Mouse (Mus musculus): Measurements from ENCODE around the gene Gm20479.

Gene Gm20479

DNA sequence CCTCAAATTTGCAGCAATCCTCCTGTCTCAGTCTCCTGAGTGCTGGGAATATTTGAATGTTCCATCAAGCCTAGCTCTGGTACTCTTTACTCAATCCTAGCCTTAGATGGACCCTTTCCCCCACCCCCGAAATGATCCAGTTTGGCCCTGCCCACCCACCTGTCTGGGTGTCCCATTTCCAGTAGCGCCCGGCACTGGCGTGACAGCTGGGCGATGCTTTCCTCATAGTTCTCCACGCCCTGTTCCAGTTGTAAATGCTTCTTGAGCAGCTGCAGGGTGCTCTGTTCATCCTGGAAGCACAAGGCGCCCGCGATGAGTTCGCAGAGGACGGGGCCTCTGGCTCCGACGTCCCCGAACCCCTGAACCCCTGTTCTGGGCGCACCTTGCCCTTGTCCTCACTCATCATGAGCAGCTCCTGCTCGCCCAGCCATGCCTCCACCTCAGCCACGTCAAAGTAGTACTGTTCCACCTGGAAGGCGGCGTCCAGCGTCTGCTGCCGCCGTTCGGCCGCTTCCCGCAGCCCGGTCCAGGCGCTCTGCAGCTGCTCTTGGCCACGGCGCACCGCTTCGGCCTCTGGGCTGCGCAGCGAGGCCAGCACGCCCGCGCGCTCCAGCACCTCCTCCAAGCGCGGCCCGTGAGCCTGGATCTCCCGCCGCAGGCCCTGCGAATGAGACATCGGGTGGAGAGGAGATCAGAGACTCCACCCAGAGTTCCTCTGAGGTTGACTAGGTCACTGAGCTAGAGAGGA lies 14.7 kb upstream of the Gm20479 start:
- in situ Hi-C loops (cut with MboI; ENCODE audit: unreplicated experiment in 2 of 2): no loop called here

DNA sequence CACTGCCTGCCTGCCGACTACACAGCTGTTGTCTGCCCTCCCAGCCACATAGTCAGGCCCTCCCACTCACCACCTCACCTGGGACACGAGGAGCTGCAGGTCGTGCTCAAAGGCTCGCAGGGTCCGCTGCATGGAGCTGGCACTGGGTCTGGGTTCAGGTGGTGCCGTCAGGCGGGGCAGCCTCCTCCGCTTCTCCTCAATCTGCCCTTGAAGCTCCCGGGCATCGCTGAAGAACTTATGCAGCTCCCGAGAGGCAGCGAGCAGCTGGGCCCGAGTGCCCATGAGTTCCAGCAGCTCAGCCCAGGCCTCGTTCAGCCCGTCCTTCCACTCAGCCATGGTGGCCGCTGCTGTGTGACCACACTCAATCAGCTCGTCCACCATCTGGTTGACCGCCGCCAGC lies 11.9 kb upstream of the Gm20479 start:
- in situ Hi-C loops (cut with MboI; ENCODE audit: unreplicated experiment in 2 of 2): no loop called here

DNA sequence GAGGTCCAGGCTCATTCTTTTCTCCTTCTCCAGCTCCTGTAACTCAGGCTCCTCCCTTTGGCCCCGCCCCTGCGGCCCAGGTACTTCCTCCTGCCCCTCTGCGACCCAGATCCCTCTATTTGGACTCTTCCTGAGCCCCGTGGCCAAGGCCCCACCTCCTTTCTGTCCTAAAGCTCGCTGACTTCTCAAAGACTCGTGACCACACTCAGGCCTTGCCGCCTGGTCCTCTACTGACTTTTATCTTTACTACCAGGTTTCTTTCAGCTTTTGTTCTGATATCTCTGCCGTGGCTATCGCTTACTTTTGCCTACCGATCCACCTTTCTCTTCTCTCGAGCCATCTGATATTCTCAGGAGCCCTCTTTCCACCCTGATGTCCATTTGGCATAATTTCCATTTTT lies 10.8 kb upstream of the Gm20479 start:
- in situ Hi-C loops (cut with MboI; ENCODE audit: unreplicated experiment in 2 of 2): no loop called here

DNA sequence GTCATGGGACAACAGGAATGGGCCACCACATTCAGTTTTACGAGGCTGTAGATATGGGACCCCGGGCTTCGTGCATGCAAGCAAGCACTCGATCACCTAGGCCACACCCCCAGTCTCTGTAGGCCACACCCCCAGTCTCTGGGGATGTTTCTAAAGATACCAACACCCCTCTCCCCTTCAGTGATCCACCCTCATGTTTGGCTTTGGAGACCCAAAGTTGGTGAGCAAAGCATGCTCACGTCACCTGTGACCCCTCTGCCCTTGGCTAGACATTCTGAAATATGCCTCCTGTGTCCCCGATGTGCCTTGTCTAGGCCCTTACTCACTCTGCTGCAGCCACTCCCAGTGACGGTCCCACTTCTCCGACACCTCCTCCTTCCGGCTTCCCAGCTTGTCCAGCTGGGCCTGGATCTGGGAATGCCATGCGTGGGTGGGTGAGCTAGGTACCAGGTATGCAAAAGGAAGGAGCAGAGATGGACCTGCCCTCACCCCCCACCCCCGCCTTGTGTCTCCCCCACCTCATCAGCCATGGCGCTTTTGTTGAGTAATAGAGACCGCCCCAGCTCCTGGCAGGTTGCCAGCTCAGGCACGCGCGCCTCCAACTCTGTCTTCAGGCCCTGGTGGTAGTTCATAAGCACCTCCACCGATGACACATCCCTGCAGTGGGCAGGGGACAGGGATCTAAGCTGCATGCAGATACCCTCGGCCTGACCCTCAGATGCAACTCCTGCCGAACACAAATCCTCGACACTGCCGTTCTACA lies 9.0 kb upstream of the Gm20479 start:
- in situ Hi-C loops (cut with MboI; ENCODE audit: unreplicated experiment in 2 of 2): no loop called here

DNA sequence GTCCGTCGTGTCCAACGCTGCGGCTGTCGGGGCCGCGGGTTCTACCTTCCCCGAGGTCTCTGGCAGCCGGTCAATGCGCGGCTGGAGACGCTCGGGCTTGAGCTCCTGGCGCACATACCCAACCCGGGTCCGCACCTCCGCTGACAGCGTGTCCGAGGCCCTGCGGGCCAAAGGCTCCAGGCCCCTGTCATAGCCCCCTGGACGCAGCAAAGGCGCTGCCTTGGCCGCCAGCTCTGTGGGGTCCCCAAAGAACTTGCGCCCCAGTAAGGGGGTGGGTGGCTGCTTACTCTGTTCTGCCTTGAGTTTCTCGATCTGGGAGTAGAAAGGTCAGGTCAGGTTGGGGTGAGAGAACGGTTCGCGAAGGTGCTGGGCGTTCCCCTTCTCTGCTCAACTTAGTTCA lies 7.2 kb upstream of the Gm20479 start:
- in situ Hi-C loops (cut with MboI; ENCODE audit: unreplicated experiment in 2 of 2): no loop called here

DNA sequence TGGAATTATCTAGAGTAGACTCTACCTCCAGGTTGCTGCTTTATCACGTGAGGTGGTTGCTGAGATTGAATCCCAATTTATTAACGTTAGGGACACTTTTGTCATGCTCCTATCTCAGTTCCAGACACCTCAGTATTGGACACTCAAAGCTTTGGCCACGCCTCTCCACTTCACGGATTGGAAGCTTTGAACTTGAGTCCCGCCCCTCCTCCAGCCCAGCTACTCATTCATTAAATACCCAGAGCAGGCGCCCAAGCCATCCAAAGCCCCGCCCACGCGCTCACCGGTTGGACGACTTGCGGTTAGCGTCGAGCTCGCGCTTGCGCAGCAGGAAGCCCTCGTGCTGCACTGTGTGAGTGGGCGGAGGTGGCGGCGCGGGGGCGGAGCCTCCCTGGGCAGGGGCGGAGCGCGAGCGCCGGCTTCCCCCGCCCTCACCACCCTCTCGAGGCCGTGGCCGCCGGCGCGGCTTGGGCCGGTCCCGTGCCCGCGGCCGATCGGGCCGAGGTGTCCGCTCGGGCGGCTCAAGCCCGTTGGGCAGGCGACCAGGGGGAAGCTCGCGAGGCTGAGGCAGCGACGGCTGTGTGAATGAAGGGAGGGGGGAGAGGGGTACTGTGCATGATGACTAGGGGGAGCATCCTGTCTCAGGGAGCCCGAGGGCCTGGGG lies 4.2 kb upstream of the Gm20479 start:
- in situ Hi-C loops (cut with MboI; ENCODE audit: unreplicated experiment in 2 of 2): no loop called here

DNA sequence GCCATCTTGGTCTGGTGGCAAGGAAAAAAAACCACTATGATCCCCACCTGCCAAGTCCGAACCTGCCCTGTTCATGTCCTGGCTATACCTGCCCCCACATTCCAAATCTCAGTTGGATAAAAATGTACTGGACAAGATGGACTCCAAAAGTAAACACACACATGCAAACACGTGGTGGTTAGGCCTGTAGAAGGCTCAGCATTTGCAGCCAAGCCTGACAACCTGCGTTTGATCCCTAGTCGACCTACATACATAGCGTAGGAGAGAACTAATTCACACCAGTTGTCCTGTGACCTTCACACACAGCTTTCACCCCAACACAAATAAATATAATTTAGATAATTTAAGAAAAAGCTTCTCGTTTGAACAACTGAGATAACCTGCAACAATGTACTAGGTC lies 3.5 kb upstream of the Gm20479 start:
- in situ Hi-C loops (cut with MboI; ENCODE audit: unreplicated experiment in 2 of 2): no loop called here

DNA sequence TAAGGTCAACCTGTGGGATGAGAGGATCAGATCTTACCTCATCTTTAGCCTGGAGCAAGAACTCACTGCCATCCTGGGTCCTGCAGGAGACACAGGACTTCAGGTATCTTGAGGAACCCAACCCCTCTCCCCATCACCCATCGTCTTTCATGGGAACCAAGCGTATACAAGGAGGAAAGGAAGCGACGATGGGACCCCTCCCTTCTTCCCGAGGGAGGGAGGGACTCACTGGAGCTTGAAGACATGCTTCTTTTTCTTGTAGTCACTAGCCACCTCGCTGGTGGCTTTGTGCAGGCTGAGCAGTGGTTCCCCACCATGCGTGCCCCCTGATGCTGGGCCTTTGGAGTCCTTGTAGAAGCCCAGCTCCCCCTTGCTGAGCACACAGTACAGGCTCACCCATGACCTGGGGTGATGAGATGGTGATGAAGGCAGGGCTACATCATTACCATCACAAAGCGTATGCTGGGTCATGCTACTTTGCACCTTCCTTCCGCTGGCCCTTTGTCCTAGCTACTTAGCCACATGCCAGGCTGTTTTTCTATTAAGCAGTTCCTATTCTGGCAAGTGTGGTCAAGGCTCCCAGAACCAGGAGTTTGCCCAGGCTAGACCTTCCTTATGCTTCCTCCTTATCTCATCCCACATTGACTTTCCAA lies 2.6 kb upstream of the Gm20479 start:
- in situ Hi-C loops (cut with MboI; ENCODE audit: unreplicated experiment in 2 of 2): loop anchor here (5.0 kb wide), 1 partner anchor 87 kb away; the partner anchor contains the start of genes Blvrb (in 2 of the 2) and Sptbn4 (in 2 of the 2)

DNA sequence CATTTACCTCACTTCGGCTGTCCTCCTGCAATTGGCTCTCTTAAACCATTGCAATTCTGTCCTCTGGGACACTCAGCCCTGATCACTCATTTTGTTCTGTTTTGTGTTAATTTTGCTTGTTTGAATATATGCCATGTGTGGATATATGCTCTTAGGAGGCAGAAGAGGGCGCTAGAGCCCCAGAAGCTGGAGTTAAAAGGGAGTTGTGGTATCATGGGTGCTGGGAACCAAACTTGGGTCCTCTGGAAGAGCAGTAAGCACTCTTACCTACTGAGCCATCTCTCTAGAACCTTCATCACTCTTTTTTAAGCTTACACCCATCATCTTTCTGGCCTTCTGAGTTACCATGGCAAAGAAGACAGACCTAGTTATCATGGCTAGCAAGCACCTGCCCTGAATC lies 1.9 kb upstream of the Gm20479 start:
- in situ Hi-C loops (cut with MboI; ENCODE audit: unreplicated experiment in 2 of 2): loop anchor here (5.0 kb wide), 1 partner anchor 88 kb away; the partner anchor contains the start of genes Blvrb (in 2 of the 2) and Sptbn4 (in 2 of the 2)

DNA sequence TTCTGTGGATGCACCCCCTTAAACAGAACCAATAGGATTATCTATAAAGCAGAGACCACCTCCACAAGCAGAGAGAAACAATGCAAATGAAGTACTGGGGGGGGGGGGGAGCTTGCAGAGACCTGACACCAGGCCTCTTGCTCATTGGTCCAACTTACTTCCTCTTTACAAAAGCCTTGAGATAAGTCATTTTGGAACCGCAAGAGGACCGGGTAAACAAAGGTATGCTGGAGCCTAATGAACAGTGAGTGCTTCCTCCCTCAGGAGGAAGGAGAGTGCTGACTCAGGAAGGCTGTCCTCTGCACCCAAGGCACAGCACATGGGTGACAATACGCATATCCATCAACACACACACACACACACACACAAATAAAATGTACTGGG lies 368 bp upstream of the Gm20479 start:
- in situ Hi-C loops (cut with MboI; ENCODE audit: unreplicated experiment in 2 of 2): loop anchor here (5.0 kb wide), 1 partner anchor 90 kb away; the partner anchor contains the start of genes Blvrb (in 2 of the 2) and Sptbn4 (in 2 of the 2)

DNA sequence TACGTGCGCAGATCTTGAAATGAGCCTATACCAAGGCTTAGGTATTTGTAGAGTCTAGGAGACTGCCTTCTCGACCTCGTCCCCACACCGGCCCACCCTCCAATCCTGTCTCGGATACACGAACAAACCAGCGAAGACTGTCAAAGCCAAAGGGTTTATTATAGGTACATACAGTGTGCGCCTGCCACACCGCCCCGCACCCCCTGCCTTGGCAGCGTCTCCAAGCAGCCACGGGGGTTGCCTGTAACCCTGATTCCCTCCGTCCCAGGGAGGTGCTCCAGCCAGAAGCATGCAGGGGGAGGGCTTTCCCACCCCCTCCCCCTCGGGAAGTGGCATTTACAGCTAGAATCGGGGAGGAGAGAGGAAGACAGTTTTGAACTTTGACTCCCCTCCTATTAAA lies 971 bp downstream of the Gm20479 start:
- in situ Hi-C loops (cut with MboI; ENCODE audit: unreplicated experiment in 2 of 2): loop anchor here (5.0 kb wide), 1 partner anchor 91 kb away; the partner anchor contains the start of genes Blvrb (in 2 of the 2) and Sptbn4 (in 2 of the 2)

DNA sequence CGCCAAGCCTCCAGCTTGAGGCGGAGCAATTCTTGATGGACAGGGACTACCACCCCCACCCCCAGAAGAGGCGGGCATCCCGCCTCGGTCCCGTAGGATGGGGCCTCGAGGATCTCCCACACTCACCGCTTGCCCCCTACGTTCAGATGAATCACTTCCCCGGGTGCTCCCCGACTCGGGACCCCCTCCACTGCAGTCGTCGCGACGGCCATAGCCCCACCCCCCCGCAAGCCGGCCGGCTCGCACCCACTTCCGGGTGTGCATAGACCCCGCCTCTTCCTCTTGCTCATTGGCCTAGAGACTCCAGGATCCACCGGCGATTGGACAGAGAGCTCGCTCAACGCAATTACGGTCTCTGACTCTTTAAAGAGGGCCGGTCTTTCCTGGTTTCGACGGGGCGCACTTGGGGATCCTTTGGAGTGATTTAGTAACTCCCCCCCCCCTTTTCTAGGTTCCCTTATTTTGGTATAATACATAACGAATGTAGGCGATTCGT lies 1.4 kb downstream of the Gm20479 start, which contains the start of gene Shkbp1:
Gene Shkbp1, minus strand, starts transcription at position 275 of the 496 bp plus-strand sequence.
- in situ Hi-C loops (cut with MboI; ENCODE audit: unreplicated experiment in 2 of 2): loop anchor here (5.0 kb wide), 1 partner anchor 92 kb away; the partner anchor contains the start of genes Blvrb (in 2 of the 2) and Sptbn4 (in 2 of the 2)

DNA sequence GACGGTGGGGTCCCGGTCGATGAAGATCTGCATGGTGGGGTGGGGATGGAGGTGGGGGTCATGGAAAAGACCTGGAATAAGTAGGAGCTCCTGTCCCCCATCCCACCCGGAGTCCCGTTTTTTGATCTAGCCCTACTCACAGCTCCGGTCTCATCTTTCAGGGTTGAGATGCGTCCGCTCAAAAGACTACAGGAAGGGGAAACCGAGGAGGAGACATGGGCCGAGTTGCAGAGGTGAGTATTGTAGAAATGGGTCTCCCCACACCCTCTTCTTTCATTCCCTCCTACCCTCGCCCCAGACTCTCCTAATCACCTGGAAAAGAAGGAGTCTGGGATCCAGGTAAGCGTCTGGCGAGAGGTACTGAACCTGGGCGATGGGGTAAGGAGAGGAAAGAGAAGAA lies 2.0 kb downstream of the Gm20479 start:
- in situ Hi-C loops (cut with MboI; ENCODE audit: unreplicated experiment in 2 of 2): loop anchor here (5.0 kb wide), 1 partner anchor 92 kb away; the partner anchor contains the start of genes Blvrb (in 2 of the 2) and Sptbn4 (in 2 of the 2)

DNA sequence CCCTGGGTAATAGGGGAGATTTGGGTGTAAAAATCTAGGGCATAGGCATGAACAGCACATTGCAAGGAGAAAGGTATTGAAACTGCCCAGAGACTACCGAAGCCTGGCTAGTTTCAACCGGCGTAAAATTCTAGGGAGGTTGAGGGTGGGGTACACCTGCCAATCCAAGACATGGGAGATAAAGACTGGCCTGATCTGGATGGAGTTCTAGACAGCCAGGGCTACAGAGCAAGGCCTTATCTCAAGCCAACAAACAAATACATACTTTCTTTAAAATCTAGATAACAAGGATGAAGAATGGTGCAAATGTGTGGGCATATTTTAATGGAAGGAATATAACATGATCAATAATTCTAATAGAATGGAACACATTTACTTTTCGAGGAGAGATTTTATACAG lies 2.4 kb downstream of the Gm20479 start:
- in situ Hi-C loops (cut with MboI; ENCODE audit: unreplicated experiment in 2 of 2): loop anchor here (5.0 kb wide), 1 partner anchor 93 kb away; the partner anchor contains the start of genes Blvrb (in 2 of the 2) and Sptbn4 (in 2 of the 2)

DNA sequence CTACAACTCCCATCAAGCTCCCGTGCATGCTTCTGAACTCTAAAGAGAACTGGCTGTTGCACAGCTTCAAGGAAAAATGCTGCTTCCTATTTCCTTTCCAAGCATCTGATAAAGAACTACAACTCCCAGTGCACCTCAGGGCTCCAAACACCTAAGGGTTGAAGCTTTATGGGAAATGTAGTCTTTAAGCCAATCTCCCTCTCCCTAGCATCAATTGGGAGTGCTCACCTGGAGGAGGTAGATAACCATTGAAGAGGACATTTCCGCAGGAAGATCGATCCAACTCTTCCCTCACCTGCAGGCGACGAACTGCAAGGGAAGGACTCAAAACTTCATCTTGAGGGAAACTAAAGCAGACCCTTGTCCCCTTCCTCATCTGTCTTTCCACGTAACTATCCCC lies 3.1 kb downstream of the Gm20479 start:
- in situ Hi-C loops (cut with MboI; ENCODE audit: unreplicated experiment in 2 of 2): no loop called here

DNA sequence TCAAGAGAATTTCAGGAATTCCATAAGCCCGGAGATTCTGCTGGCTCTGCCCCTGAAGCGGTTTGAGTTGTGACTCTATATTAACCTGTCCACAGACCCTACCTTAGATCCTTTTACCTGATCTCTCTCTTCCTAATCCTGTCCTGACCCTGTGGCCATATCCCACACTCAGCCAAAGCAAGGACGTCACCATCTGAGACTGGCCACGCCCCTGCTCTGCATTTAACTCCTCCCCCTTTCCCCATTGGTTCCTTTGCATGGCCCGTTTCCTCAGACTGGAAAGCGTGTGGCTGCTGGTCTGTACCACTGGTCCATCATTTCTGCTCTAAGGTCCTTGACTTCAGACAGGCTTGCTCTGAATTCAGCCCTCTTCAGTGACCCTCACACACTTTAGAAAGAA lies 11.8 kb downstream of the Gm20479 start:
- in situ Hi-C loops (cut with MboI; ENCODE audit: unreplicated experiment in 2 of 2): loop anchor here in 1 of 2 experiments (10.0 kb wide), 1 partner anchor 179 kb away; the partner anchor contains the start of gene Hipk4

DNA sequence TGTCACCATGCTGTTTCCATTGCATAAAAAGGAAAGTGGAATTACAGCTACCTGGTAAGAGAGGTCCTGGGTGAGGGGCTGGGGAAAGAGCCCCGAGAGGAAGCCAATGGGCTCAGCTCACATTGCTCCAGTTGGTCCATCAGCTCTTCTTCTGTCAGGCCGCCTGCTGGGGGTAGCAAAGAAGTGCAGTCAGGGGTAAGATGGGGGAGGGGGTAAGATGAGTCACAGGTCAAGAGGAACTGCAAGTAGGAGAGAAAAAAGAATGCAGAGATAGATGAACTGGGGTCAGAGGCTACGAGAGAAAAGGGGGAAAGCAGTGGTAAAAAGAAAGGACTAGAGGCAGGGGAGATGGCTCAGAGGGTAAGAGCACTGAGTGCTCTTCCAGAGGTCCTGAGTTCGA lies 14.6 kb downstream of the Gm20479 start:
- in situ Hi-C loops (cut with MboI; ENCODE audit: unreplicated experiment in 2 of 2): loop anchor here (5.0 to 10.0 kb wide), 2 partner anchors 45 to 182 kb away; partner anchors contain the start of gene Hipk4 (in 1 of the 2)

DNA sequence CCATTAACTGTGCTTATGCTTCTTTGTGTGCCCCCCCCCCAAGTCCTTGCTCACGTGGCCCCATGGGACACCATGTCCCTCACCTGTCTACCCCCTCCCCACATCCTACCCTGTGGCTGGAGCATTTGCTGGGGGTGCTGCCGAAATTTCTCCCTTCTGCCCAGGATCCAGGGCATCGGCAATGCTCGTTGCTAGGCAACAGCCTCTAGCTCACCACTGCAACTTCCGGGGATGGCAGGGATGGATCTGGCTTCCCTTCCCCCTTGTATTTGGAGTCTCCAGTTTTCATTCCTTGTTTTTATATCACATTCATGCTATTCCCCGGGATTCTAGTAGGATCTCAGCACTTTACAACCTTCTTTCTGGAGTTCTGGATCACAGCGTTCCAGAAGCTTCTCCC lies 17.7 kb downstream of the Gm20479 start:
- in situ Hi-C loops (cut with MboI; ENCODE audit: unreplicated experiment in 2 of 2): loop anchor here (5.0 to 10.0 kb wide), 6 partner anchors 155 to 343 kb away; partner anchors contain the start of gene Prx (in 1 of the 2)

DNA sequence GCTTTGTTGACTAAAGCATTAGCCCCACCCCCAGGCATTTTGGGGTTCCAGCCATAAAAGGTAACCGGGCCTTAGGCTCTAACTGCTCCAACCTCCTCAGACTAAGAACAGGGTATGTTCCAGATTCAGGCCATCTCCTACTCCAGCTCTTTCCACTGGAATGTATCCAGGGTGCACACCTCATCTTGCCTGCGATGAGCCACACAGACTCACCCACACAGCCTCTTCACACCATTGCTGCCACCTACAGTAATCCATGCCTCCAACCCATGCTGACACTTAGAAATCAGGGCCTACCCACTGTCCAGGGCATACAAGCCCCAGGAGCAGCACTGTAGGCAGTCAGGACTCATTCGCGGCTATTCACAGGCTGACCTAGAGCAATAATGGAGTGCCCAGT lies 18.1 kb downstream of the Gm20479 start:
- in situ Hi-C loops (cut with MboI; ENCODE audit: unreplicated experiment in 2 of 2): loop anchor here (5.0 to 10.0 kb wide), 6 partner anchors 156 to 343 kb away; partner anchors contain the start of gene Prx (in 1 of the 2)

All from v-Abl transformed pro-B cells (cell line).